Mouse (Mus musculus): ENCODE data around the gene Zfp467. TPM values are rescaled to one million over a fixed set of nuclear protein-coding genes. Genes with fewer than 3 reads are reported as not detected.

Gene Zfp467
- polyA plus RNA-seq, 1 experiment from 2014 or later: 24.4 TPM

- H3K9ac ChIP-seq (ENCODE audit: low read length): no peak overlapping the region
- no peak overlapping the region for H3K27ac ChIP-seq (ENCODE audit: low read length)
- 90% methylated on average over 7 of the region's 7 CpGs for WGBS
Measured at GRCm38 (mm10) chr6:48415636-48416035, 30.0 kb downstream of the Zfp467 start.

DNA sequence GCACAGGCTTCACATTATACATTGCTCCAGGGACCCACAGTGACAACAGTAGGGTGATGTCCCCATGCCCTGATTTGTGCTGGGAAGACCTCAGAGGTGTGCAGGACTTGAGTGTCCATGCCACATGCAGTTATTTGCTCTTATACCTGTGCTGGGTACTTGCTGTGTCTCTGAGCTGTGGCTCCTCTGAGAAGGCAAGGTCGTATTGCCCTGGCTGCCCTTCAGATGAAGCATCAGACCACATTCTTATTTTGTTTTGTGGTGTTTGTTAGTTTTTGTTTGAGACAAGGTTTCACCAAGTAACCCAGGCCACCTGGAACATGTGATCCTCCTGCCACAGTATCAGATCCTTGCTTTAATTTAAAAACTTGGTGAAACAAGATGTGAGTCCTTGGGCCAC is 30.7 kb downstream of the Zfp467 start:
- H3K4me3 ChIP-seq (replicated peaks; ENCODE audit: low read length): no peak overlapping the region
- no peak overlapping the region for H3K27ac ChIP-seq (ENCODE audit: low read length)
- H3K27me3 ChIP-seq (ENCODE audit: control insufficient read depth, insufficient read depth, low read length): no peaks in the 10 kb centered on the region
- no peaks in the 10 kb centered on the region for H3K9me3 ChIP-seq (replicated peaks; ENCODE audit: control insufficient read depth, low read length)
- no peak overlapping the region for H3K4me2 ChIP-seq (ENCODE audit: low read depth, low read length)
- peaks cover 4% of the 10 kb centered on the region; the same call in 1 of the 2 replicates for H3K4me1 ChIP-seq (ENCODE audit: control insufficient read depth, insufficient read depth, low read length)
- ATAC-seq (ENCODE audit: insufficient read depth, low FRiP score): no peak
- 87% methylated on average over 1 of the region's 1 CpGs for WGBS
- peaks cover 24% of the 10 kb centered on the region; the same call in 1 of the 2 replicates for H3K36me3 ChIP-seq (ENCODE audit: control insufficient read depth, insufficient read depth, low read length)
- no peak overlapping the region for H3K9ac ChIP-seq (ENCODE audit: low read length)

More at GRCm38 (mm10) chr6:48415636-48416035, 30.0 kb downstream of the Zfp467 start:
- Histone ChIP-seq H3K9me3 (replicated peaks; ENCODE audit: control insufficient read depth, low read length) (no peaks in the 10 kb centered on the region), H3K27me3 (ENCODE audit: control insufficient read depth, insufficient read depth, low read length) (no peaks in the 10 kb centered on the region), H3K36me3 (ENCODE audit: control insufficient read depth, insufficient read depth, low read length) (peaks cover 19% of the 10 kb centered on the region; the same call in 1 of the 2 replicates), H3K4me3 (replicated peaks; ENCODE audit: low read length) (no peak overlapping the region), H3K4me1 (ENCODE audit: control insufficient read depth, insufficient read depth, low read length) (peaks cover 4% of the 10 kb centered on the region; the same call in 1 of the 2 replicates), H3K4me2 (ENCODE audit: low read depth, low read length) (no peak overlapping the region)
- no peak for ATAC-seq (ENCODE audit: insufficient read depth, low FRiP score)

DNA sequence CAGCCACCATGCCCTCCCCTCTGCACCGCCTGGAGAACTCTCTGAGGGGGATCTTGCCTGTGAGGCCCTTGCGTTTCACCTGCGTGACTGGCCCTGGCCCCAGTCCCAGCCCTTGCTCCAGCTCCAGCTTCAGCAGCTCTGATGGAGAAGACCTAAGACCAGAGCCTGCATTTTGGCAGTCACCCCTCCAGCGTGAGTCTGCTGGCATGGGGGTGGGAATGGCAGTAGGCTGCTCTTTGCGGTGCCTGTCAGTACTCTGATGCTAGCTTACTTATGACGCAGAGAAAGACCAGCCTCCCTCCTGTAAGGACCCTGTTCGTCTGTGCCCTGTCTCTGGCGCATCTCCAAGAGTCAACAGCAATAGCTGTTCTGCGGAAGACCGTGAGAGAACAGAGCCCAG is 32.5 kb downstream of the Zfp467 start:
- Histone ChIP-seq H3K4me2 (ENCODE audit: low read depth, low read length) (no peak overlapping the region), H3K4me1 (ENCODE audit: control insufficient read depth, insufficient read depth, low read length) (peaks cover 4% of the 10 kb centered on the region; the same call in 1 of the 2 replicates), H3K27ac (ENCODE audit: low read length) (no peak overlapping the region), H3K27me3 (ENCODE audit: control insufficient read depth, insufficient read depth, low read length) (no peaks in the 10 kb centered on the region), H3K9ac (ENCODE audit: low read length) (no peak overlapping the region), H3K4me3 (replicated peaks; ENCODE audit: low read length) (no peak overlapping the region), H3K9me3 (replicated peaks; ENCODE audit: control insufficient read depth, low read length) (no peaks in the 10 kb centered on the region), H3K36me3 (ENCODE audit: control insufficient read depth, insufficient read depth, low read length) (peaks cover 28% of the 10 kb centered on the region; the same call in 1 of the 2 replicates)
- 75% methylated on average over 10 of the region's 10 CpGs for WGBS
- no peak for ATAC-seq (ENCODE audit: insufficient read depth, low FRiP score)

- no peaks in the 10 kb centered on the region for H3K27me3 ChIP-seq (ENCODE audit: control insufficient read depth, insufficient read depth, low read length)
- no peaks in the 10 kb centered on the region for H3K9me3 ChIP-seq (replicated peaks; ENCODE audit: control insufficient read depth, low read length)
- peaks cover 28% of the 10 kb centered on the region; the same call in 1 of the 2 replicates for H3K36me3 ChIP-seq (ENCODE audit: control insufficient read depth, insufficient read depth, low read length)
- ATAC-seq (ENCODE audit: insufficient read depth, low FRiP score): no peak
- H3K4me1 ChIP-seq (ENCODE audit: control insufficient read depth, insufficient read depth, low read length): peaks cover 4% of the 10 kb centered on the region; the same call in 1 of the 2 replicates
- no peak overlapping the region for H3K27ac ChIP-seq (ENCODE audit: low read length)
- H3K9ac ChIP-seq (ENCODE audit: low read length): no peak overlapping the region; the same call in 1 of the 2 replicates
- WGBS: 73% methylated on average over 3 of the region's 3 CpGs
- no peak overlapping the region for H3K4me3 ChIP-seq (replicated peaks; ENCODE audit: low read length)
- no peak overlapping the region for H3K4me2 ChIP-seq (ENCODE audit: low read depth, low read length)
Measured at GRCm38 (mm10) chr6:48412662-48413061, 33.0 kb downstream of the Zfp467 start.

- H3K27ac ChIP-seq (ENCODE audit: low read length): peak overlapping the region; percentile 9; the same call in 1 of the 2 replicates
- no peak overlapping the region for H3K4me2 ChIP-seq (ENCODE audit: low read depth, low read length)
Measured at GRCm38 (mm10) chr6:48412147-48412546, 33.5 kb downstream of the Zfp467 start.

GRCm38 (mm10) chr6:48411193-48412092 is 34.2 kb downstream of the Zfp467 start:
- H3K36me3 ChIP-seq (ENCODE audit: control insufficient read depth, insufficient read depth, low read length): peaks cover 28% of the 10 kb centered on the region; the same call in 1 of the 2 replicates
- no peaks in the 10 kb centered on the region for H3K9me3 ChIP-seq (replicated peaks; ENCODE audit: control insufficient read depth, low read length)
- H3K9ac ChIP-seq (ENCODE audit: low read length): no peak overlapping the region
- H3K4me2 ChIP-seq (ENCODE audit: low read depth, low read length): no peak overlapping the region
- peak overlapping the region; percentile 53; the same call in 1 of the 2 replicates for H3K27ac ChIP-seq (ENCODE audit: low read length)
- H3K27me3 ChIP-seq (ENCODE audit: control insufficient read depth, insufficient read depth, low read length): no peaks in the 10 kb centered on the region
- H3K4me1 ChIP-seq (ENCODE audit: control insufficient read depth, insufficient read depth, low read length): peaks cover 4% of the 10 kb centered on the region; the same call in 1 of the 2 replicates
- 88% methylated on average over 6 of the region's 6 CpGs for WGBS
- peak; percentile 63; the same call in 1 of the 2 replicates for ATAC-seq (ENCODE audit: insufficient read depth, low FRiP score)
- H3K4me3 ChIP-seq (replicated peaks; ENCODE audit: low read length): no peak overlapping the region

More at GRCm38 (mm10) chr6:48412147-48412546, 33.5 kb downstream of the Zfp467 start:
- H3K36me3 ChIP-seq (ENCODE audit: control insufficient read depth, insufficient read depth, low read length): peaks cover 28% of the 10 kb centered on the region; the same call in 1 of the 2 replicates
- 84% methylated on average over 4 of the region's 4 CpGs for WGBS
- H3K4me1 ChIP-seq (ENCODE audit: control insufficient read depth, insufficient read depth, low read length): peaks cover 4% of the 10 kb centered on the region; the same call in 1 of the 2 replicates
- H3K4me3 ChIP-seq (replicated peaks; ENCODE audit: low read length): no peak overlapping the region
- ATAC-seq (ENCODE audit: insufficient read depth, low FRiP score): no peak
- H3K9me3 ChIP-seq (replicated peaks; ENCODE audit: control insufficient read depth, low read length): no peaks in the 10 kb centered on the region
- H3K27me3 ChIP-seq (ENCODE audit: control insufficient read depth, insufficient read depth, low read length): no peaks in the 10 kb centered on the region
- H3K9ac ChIP-seq (ENCODE audit: low read length): no peak overlapping the region; the same call in 1 of the 2 replicates

- Histone ChIP-seq H3K9me3 (replicated peaks; ENCODE audit: control insufficient read depth, low read length) (no peaks in the 10 kb centered on the region), H3K9ac (ENCODE audit: low read length) (no peak overlapping the region), H3K4me1 (ENCODE audit: control insufficient read depth, insufficient read depth, low read length) (peaks cover 4% of the 10 kb centered on the region; the same call in 1 of the 2 replicates), H3K27me3 (ENCODE audit: control insufficient read depth, insufficient read depth, low read length) (no peaks in the 10 kb centered on the region), H3K4me2 (ENCODE audit: low read depth, low read length) (no peak overlapping the region), H3K27ac (ENCODE audit: low read length) (peak overlapping the region; percentile 53; the same call in 1 of the 2 replicates), H3K4me3 (replicated peaks; ENCODE audit: low read length) (no peak overlapping the region), H3K36me3 (ENCODE audit: control insufficient read depth, insufficient read depth, low read length) (peaks cover 23% of the 10 kb centered on the region; the same call in 1 of the 2 replicates)
- WGBS: 67% methylated on average over 3 of the region's 3 CpGs
- no peak for ATAC-seq (ENCODE audit: insufficient read depth, low FRiP score)
Measured at GRCm38 (mm10) chr6:48410551-48410950, 35.1 kb downstream of the Zfp467 start.

- H3K9me3 ChIP-seq (replicated peaks; ENCODE audit: control insufficient read depth, low read length): no peaks in the 10 kb centered on the region
- no peaks in the 10 kb centered on the region for H3K27me3 ChIP-seq (ENCODE audit: control insufficient read depth, insufficient read depth, low read length)
- H3K36me3 ChIP-seq (ENCODE audit: control insufficient read depth, insufficient read depth, low read length): peaks cover 21% of the 10 kb centered on the region; the same call in 1 of the 2 replicates
- H3K27ac ChIP-seq (ENCODE audit: low read length): no peak overlapping the region
- peaks cover 4% of the 10 kb centered on the region; the same call in 1 of the 2 replicates for H3K4me1 ChIP-seq (ENCODE audit: control insufficient read depth, insufficient read depth, low read length)
- no peak overlapping the region for H3K9ac ChIP-seq (ENCODE audit: low read length)
- no peak overlapping the region for H3K4me2 ChIP-seq (ENCODE audit: low read depth, low read length)
- 89% methylated on average over 4 of the region's 4 CpGs for WGBS
- no peak for ATAC-seq (ENCODE audit: insufficient read depth, low FRiP score)
- H3K4me3 ChIP-seq (replicated peaks; ENCODE audit: low read length): no peak overlapping the region
Measured at GRCm38 (mm10) chr6:48409726-48410343, 35.8 kb downstream of the Zfp467 start.

Data from stomach, embryonic 16.5 days (tissue).